Comparison of ENCODE assay signal across 8 mouse cellular contexts in genomic region chr7:45779081-45779641, GRCm38 (mm10). TPM values are rescaled to one million over a fixed set of nuclear protein-coding genes. Genes with fewer than 3 reads are reported as not detected.
DNase-seq lines count a peak whose midpoint lies in the region; ATAC-seq lines count a peak whose summit lies in the region.

No protein-coding gene starts in this region.

- H3K36me3 ChIP-seq in hindbrain, embryonic 10.5 days = no peaks in the 10 kb centered on the region
- H3K36me3 ChIP-seq in midbrain, embryonic 11.5 days (ENCODE audit: control insufficient read depth, insufficient read depth, low read length) = no peaks in the 10 kb centered on the region

- H3K4me3 ChIP-seq in hindbrain, embryonic 10.5 days = peak overlapping the region; percentile 32
- H3K4me3 ChIP-seq in midbrain, embryonic 11.5 days (ENCODE audit: low read depth, low read length) = no peak overlapping the region; the same call in 1 of the 2 replicates

- ATAC-seq in midbrain, embryonic 11.5 days (ENCODE audit: low FRiP score) = no peak

- H3K27ac ChIP-seq in hindbrain, embryonic 10.5 days = peak overlapping the region; percentile 23; the same call in 1 of the 2 replicates
- no peak overlapping the region for H3K27ac ChIP-seq in midbrain, embryonic 11.5 days (ENCODE audit: low read depth, low read length)

- peak; percentile 28 for DNase-seq in embryo, embryonic 11 days
- no peak for DNase-seq in embryo, embryonic 9.5 days (ENCODE audit: extremely low spot score)
- DNase-seq in CD4-positive, CD25-positive, alpha-beta regulatory T cell, adult 2 months (ENCODE audit: low read depth, low spot score) = peak; percentile 88
- no peak for DNase-seq in hindbrain, embryonic 10.5 days (ENCODE audit: low spot score)
- DNase-seq in midbrain, embryonic 11.5 days (ENCODE audit: low spot score, missing footprints) = peak; percentile 87
- DNase-seq in Muller cell, postnatal 12 days (ENCODE audit: inconsistent ontology term) = no peak
- DNase-seq in frontal cortex, postnatal 10 days (ENCODE audit: low spot score in 2 of 2) = no peak
- DNase-seq in gastrocnemius, postnatal 25 days = no peak

- peaks cover 22% of the 10 kb centered on the region for H3K27me3 ChIP-seq in hindbrain, embryonic 10.5 days (ENCODE audit: insufficient read depth, poor library complexity, severe bottlenecking)
- no peaks in the 10 kb centered on the region for H3K27me3 ChIP-seq in midbrain, embryonic 11.5 days (ENCODE audit: control insufficient read depth, insufficient read depth, low read length)

- 30% methylated on average over 22 of the region's 22 CpGs for WGBS in hindbrain, embryonic 10.5 days
- WGBS in midbrain, embryonic 11.5 days = 29% methylated on average over 22 of the region's 22 CpGs

- peak overlapping the region; percentile 27 for H3K4me2 ChIP-seq in midbrain, embryonic 11.5 days

- H3K9me3 ChIP-seq in hindbrain, embryonic 10.5 days = no peaks in the 10 kb centered on the region
- no peaks in the 10 kb centered on the region for H3K9me3 ChIP-seq in midbrain, embryonic 11.5 days (ENCODE audit: control insufficient read depth, low read length)

- H3K9ac ChIP-seq in midbrain, embryonic 11.5 days (ENCODE audit: low read length) = 0 out of 2 replicates have a peak overlapping the region, but pooled peaks have one; percentile 18

- H3K4me1 ChIP-seq in hindbrain, embryonic 10.5 days (replicated peaks) = peaks cover 23% of the 10 kb centered on the region
- H3K4me1 ChIP-seq in midbrain, embryonic 11.5 days (ENCODE audit: control insufficient read depth, insufficient read depth, low read length) = peaks cover 7% of the 10 kb centered on the region

RNA-seq across cellular contexts. Expression of gene Lmtk3, which starts 4.4 kb away (rescaled TPM):
- polyA plus RNA-seq in hindbrain, embryonic 10.5 days (2016; fragmentation: Nextera tagmentation; extraction: Ambion mirVana) = 2.3 and 5.4 TPM in 2 replicates
- 4.6 and 4.8 TPM in 2 replicates for polyA plus RNA-seq in midbrain, embryonic 11.5 days (2014; fragmentation: Nextera tagmentation; extraction: Ambion mirVana)
- under 1 TPM in 1 of 2 experiments, not detected in 1; 0.19 TPM for total RNA-seq in gastrocnemius, postnatal 25 days (2021)

RNA-seq across cellular contexts. Expression of gene Sult2b1, which starts 5.3 kb away (rescaled TPM):
- 1.7 and 2.2 TPM in 2 replicates for polyA plus RNA-seq in hindbrain, embryonic 10.5 days (2016; fragmentation: Nextera tagmentation; extraction: Ambion mirVana)
- 1.5 and 2.4 TPM in 2 replicates for polyA plus RNA-seq in midbrain, embryonic 11.5 days (2014; fragmentation: Nextera tagmentation; extraction: Ambion mirVana)
- not detected for total RNA-seq in gastrocnemius, postnatal 25 days (2021)

RNA-seq across cellular contexts. Expression of gene Cyth2, which starts 35.2 kb away (rescaled TPM):
- polyA plus RNA-seq in hindbrain, embryonic 10.5 days (2016; fragmentation: Nextera tagmentation; extraction: Ambion mirVana) = 164 and 231 TPM in 2 replicates
- 224 and 225 TPM in 2 replicates for polyA plus RNA-seq in midbrain, embryonic 11.5 days (2014; fragmentation: Nextera tagmentation; extraction: Ambion mirVana)
- total RNA-seq in gastrocnemius, postnatal 25 days (2021) = 10 to 100 TPM; 28.2 to 33.8 TPM

RNA-seq across cellular contexts. Expression of gene Kcnj14, which starts 45.4 kb away (rescaled TPM):
- 0.91 and 1.0 TPM in 2 replicates for polyA plus RNA-seq in hindbrain, embryonic 10.5 days (2016; fragmentation: Nextera tagmentation; extraction: Ambion mirVana)
- 0.69 and 0.75 TPM in 2 replicates for polyA plus RNA-seq in midbrain, embryonic 11.5 days (2014; fragmentation: Nextera tagmentation; extraction: Ambion mirVana)
- total RNA-seq in gastrocnemius, postnatal 25 days (2021) = under 1 TPM; 0.19 to 0.20 TPM

RNA-seq across cellular contexts. Expression of gene Grwd1, which starts 51.6 kb away (rescaled TPM):
- 85.2 and 110 TPM in 2 replicates for polyA plus RNA-seq in hindbrain, embryonic 10.5 days (2016; fragmentation: Nextera tagmentation; extraction: Ambion mirVana)
- polyA plus RNA-seq in midbrain, embryonic 11.5 days (2014; fragmentation: Nextera tagmentation; extraction: Ambion mirVana) = 64.0 and 67.9 TPM in 2 replicates
- 10 to 100 TPM; 13.5 to 14.5 TPM for total RNA-seq in gastrocnemius, postnatal 25 days (2021)

Comparison
In these comparisons a context has a peak if more than half of its experiments do, and no peak if none do; other contexts are left out.
1. DNase-seq: peak in embryo, embryonic 11 days (single experiment), CD4-positive, CD25-positive, alpha-beta regulatory T cell, adult 2 months (single experiment) and midbrain, embryonic 11.5 days (single experiment); none in embryo, embryonic 9.5 days (single experiment), hindbrain, embryonic 10.5 days (single experiment), Muller cell, postnatal 12 days (single experiment), frontal cortex, postnatal 10 days (0 of 2) and gastrocnemius, postnatal 25 days (single experiment).